22 mouse cellular contexts compared by ENCODE assay signal in genomic region chr10:128310902-128311301, GRCm38 (mm10). TPM values are rescaled to one million over a fixed set of nuclear protein-coding genes. Genes with fewer than 3 reads are reported as not detected.
DNase-seq lines count a peak whose midpoint lies in the region; ATAC-seq lines count a peak whose summit lies in the region.
"Had no signal": no experiment of that assay in that cellular context is flagged by ENCODE, and none has a peak within 500 bp of the region (broad histone marks: within the 10 kb centered on the region; RNA-seq: fewer than 3 reads in every experiment).

No protein-coding gene starts in this region.

- peaks cover 19% of the 10 kb centered on the region for H3K4me1 ChIP-seq in heart, embryonic 10.5 days
- H3K4me1 ChIP-seq in heart, embryonic 13.5 days = peaks cover 21% of the 10 kb centered on the region
- H3K4me1 ChIP-seq in heart, embryonic 16.5 days (ENCODE audit: control insufficient read depth, insufficient read depth, low read length) = peaks cover 17% of the 10 kb centered on the region
- H3K4me1 ChIP-seq: forebrain, embryonic 10.5 days; hindbrain, embryonic 12.5 days had no signal

- intact Hi-C loops in heart, postnatal 25 days (cut with DNase I) = no loop called here
- intact Hi-C loops in heart, postnatal 14 days (cut with DNase I) = no loop called here

- peaks cover 66% of the 10 kb centered on the region for H3K36me3 ChIP-seq in heart, embryonic 10.5 days
- H3K36me3 ChIP-seq in heart, embryonic 13.5 days = peaks cover 85% of the 10 kb centered on the region
- peaks cover 43% of the 10 kb centered on the region for H3K36me3 ChIP-seq in heart, embryonic 16.5 days (ENCODE audit: control insufficient read depth, insufficient read depth)

- 45% methylated on average over 4 of the region's 4 CpGs for WGBS in heart, embryonic 10.5 days
- WGBS in heart, embryonic 13.5 days = 29% methylated on average over 4 of the region's 4 CpGs
- WGBS in heart, embryonic 16.5 days = 29% methylated on average over 4 of the region's 4 CpGs

- ATAC-seq in heart, embryonic 13.5 days (ENCODE audit: extremely low read depth, insufficient number of reproducible peaks, low FRiP score, low TSS enrichment) = no peak; the same call in 1 of the 2 replicates
- peak; percentile 54 for ATAC-seq in heart, embryonic 16.5 days (replicated peaks; ENCODE audit: extremely low read depth, insufficient read depth, low FRiP score)
- peak; percentile 30; the same call in 1 of the 2 replicates for ATAC-seq in granulocyte monocyte progenitor cell, adult 5-6 weeks (replicated peaks; ENCODE audit: poor library complexity, severe bottlenecking)
- ATAC-seq: forebrain, embryonic 15.5 days; intestine, postnatal 0 days; Patski had no signal

- peak overlapping the region; percentile 71; the same call in 1 of the 2 replicates for H3K27ac ChIP-seq in heart, embryonic 10.5 days
- peak overlapping the region; percentile 87 for H3K27ac ChIP-seq in heart, embryonic 13.5 days (replicated peaks)
- H3K27ac ChIP-seq in heart, embryonic 16.5 days (ENCODE audit: low read length) = peak overlapping the region; percentile 90
- H3K27ac ChIP-seq: forebrain, embryonic 10.5 days; hindbrain, embryonic 15.5 days had no signal

- peak overlapping the region; percentile 23; the same call in 1 of the 2 replicates for H3K4me3 ChIP-seq in heart, embryonic 10.5 days
- peak overlapping the region; percentile 27 for H3K4me3 ChIP-seq in heart, embryonic 13.5 days
- peak overlapping the region; percentile 15 for H3K4me3 ChIP-seq in heart, embryonic 16.5 days (ENCODE audit: low read length)
- H3K4me3 ChIP-seq: forebrain, embryonic 10.5 days; forebrain, embryonic 15.5 days; hindbrain, embryonic 12.5 days; hindbrain, embryonic 15.5 days had no signal

- peak overlapping the region; percentile 62 for H3K4me2 ChIP-seq in heart, embryonic 13.5 days
- peak overlapping the region; percentile 53 for H3K4me2 ChIP-seq in heart, embryonic 16.5 days (ENCODE audit: low read depth, low read length)
- H3K4me2 ChIP-seq: forebrain, embryonic 15.5 days; hindbrain, embryonic 12.5 days; hindbrain, embryonic 15.5 days had no signal

- no peak for DNase-seq in heart, embryonic 10.5 days (ENCODE audit: low spot score)
- DNase-seq in heart, postnatal 25 days (ENCODE audit: low spot score) = no peak
- DNase-seq in heart, adult 11 months = no peak
- DNase-seq in heart, postnatal 14 days = no peak
- DNase-seq: B cell, adult 2 months; cerebellum, adult 9-10 months; gastrocnemius, postnatal 25 days had no signal

- H3K27me3 ChIP-seq in heart, embryonic 10.5 days (ENCODE audit: insufficient read depth, poor library complexity, severe bottlenecking) = no peaks in the 10 kb centered on the region
- H3K27me3 ChIP-seq in heart, embryonic 13.5 days (replicated peaks) = no peaks in the 10 kb centered on the region
- H3K27me3 ChIP-seq in heart, embryonic 16.5 days (ENCODE audit: control insufficient read depth, insufficient read depth, low read length) = no peaks in the 10 kb centered on the region
- H3K27me3 ChIP-seq: CH12.LX; forebrain, embryonic 15.5 days; hindbrain, embryonic 12.5 days; hindbrain, embryonic 15.5 days; Patski had no signal

- peak overlapping the region; percentile 41 for H3K9ac ChIP-seq in heart, embryonic 13.5 days
- H3K9ac ChIP-seq in heart, embryonic 16.5 days (ENCODE audit: low read length) = no peak overlapping the region
- H3K9ac ChIP-seq: forebrain, embryonic 15.5 days; hindbrain, embryonic 12.5 days; hindbrain, embryonic 15.5 days had no signal

- no peaks in the 10 kb centered on the region for H3K9me3 ChIP-seq in heart, embryonic 10.5 days
- H3K9me3 ChIP-seq in heart, embryonic 13.5 days = no peaks in the 10 kb centered on the region
- no peaks in the 10 kb centered on the region for H3K9me3 ChIP-seq in heart, embryonic 16.5 days (replicated peaks; ENCODE audit: control insufficient read depth, low read length)
- H3K9me3 ChIP-seq: forebrain, embryonic 10.5 days; forebrain, embryonic 15.5 days; G1E; hindbrain, embryonic 12.5 days; hindbrain, embryonic 15.5 days had no signal

RNA-seq across cellular contexts. Expression of gene Pan2, which starts 7.8 kb away (rescaled TPM):
- 29.9 and 31.4 TPM in 2 replicates for polyA plus RNA-seq in heart, embryonic 10.5 days (2016; fragmentation: Nextera tagmentation; extraction: Ambion mirVana)
- total RNA-seq in heart, postnatal 25 days (2021) = 1 to 10 TPM; 8.2 to 9.4 TPM
- polyA plus RNA-seq in heart, embryonic 13.5 days (2015; fragmentation: Nextera tagmentation; extraction: Ambion mirVana) = 24.9 and 25.7 TPM in 2 replicates
- 26.1 and 28.1 TPM in 2 replicates for polyA plus RNA-seq in heart, embryonic 16.5 days (2015; fragmentation: Nextera tagmentation; extraction: Ambion mirVana)
- total RNA-seq in heart, postnatal 14 days (2021) = 10 to 100 TPM; 13.2 to 13.7 TPM
- 22.7 and 25.7 TPM in 2 replicates for total RNA-seq in granulocyte monocyte progenitor cell, adult 5-6 weeks (2014; fragmentation: Nextera tagmentation)
- 9.8 and 16.2 TPM in 2 replicates for total RNA-seq in granulocyte monocyte progenitor cell, adult 5-6 weeks (2017)

RNA-seq across cellular contexts. Expression of gene Cnpy2, which starts 11.4 kb away (rescaled TPM):
- 220 and 255 TPM in 2 replicates for polyA plus RNA-seq in heart, embryonic 10.5 days (2016; fragmentation: Nextera tagmentation; extraction: Ambion mirVana)
- total RNA-seq in heart, postnatal 25 days (2021) = 10 to 100 TPM; 58.9 to 62.5 TPM
- 193 and 228 TPM in 2 replicates for polyA plus RNA-seq in heart, embryonic 13.5 days (2015; fragmentation: Nextera tagmentation; extraction: Ambion mirVana)
- 184 and 195 TPM in 2 replicates for polyA plus RNA-seq in heart, embryonic 16.5 days (2015; fragmentation: Nextera tagmentation; extraction: Ambion mirVana)
- 10 to 100 TPM; 58.1 to 66.7 TPM for total RNA-seq in heart, postnatal 14 days (2021)
- total RNA-seq in granulocyte monocyte progenitor cell, adult 5-6 weeks (2014; fragmentation: Nextera tagmentation) = 108 and 200 TPM in 2 replicates
- total RNA-seq in granulocyte monocyte progenitor cell, adult 5-6 weeks (2017) = 135 TPM in 2 replicates

RNA-seq across cellular contexts. Expression of gene Il23a, which starts 12.3 kb away (rescaled TPM):
- polyA plus RNA-seq in heart, embryonic 10.5 days (2016; fragmentation: Nextera tagmentation; extraction: Ambion mirVana) = 0.25 and 0.48 TPM in 2 replicates
- under 1 TPM in 1 of 2 experiments, not detected in 1; 0.18 TPM for total RNA-seq in heart, postnatal 25 days (2021)
- polyA plus RNA-seq in heart, embryonic 13.5 days (2015; fragmentation: Nextera tagmentation; extraction: Ambion mirVana) = 1.8 and 2.6 TPM in 2 replicates
- 4.3 and 6.0 TPM in 2 replicates for polyA plus RNA-seq in heart, embryonic 16.5 days (2015; fragmentation: Nextera tagmentation; extraction: Ambion mirVana)
- under 1 TPM; 0.22 to 0.26 TPM for total RNA-seq in heart, postnatal 14 days (2021)
- total RNA-seq in granulocyte monocyte progenitor cell, adult 5-6 weeks (2014; fragmentation: Nextera tagmentation) = not detected in 2 replicates
- total RNA-seq in granulocyte monocyte progenitor cell, adult 5-6 weeks (2017) = 1.3 and 1.6 TPM in 2 replicates
- total RNA-seq: adrenal gland, adult 18-20 months; adrenal gland, postnatal 36 days; gastrocnemius, adult 8-10 months; gastrocnemius, postnatal 25 days had no signal
- polyA plus RNA-seq: embryonic facial prominence, embryonic 11.5 days; forebrain, embryonic 10.5 days; forebrain, embryonic 15.5 days; hindbrain, embryonic 12.5 days had no signal

RNA-seq across cellular contexts. Expression of gene Cs, which starts 26.6 kb away (rescaled TPM):
- polyA plus RNA-seq in heart, embryonic 10.5 days (2016; fragmentation: Nextera tagmentation; extraction: Ambion mirVana) = 347 and 474 TPM in 2 replicates
- total RNA-seq in heart, postnatal 25 days (2021) = 1,000 to 10,000 TPM; 1,194 to 1,233 TPM
- polyA plus RNA-seq in heart, embryonic 13.5 days (2015; fragmentation: Nextera tagmentation; extraction: Ambion mirVana) = 396 and 409 TPM in 2 replicates
- 567 and 572 TPM in 2 replicates for polyA plus RNA-seq in heart, embryonic 16.5 days (2015; fragmentation: Nextera tagmentation; extraction: Ambion mirVana)
- total RNA-seq in heart, postnatal 14 days (2021) = 1,000 to 10,000 TPM; 1,195 to 1,221 TPM
- 175 and 176 TPM in 2 replicates for total RNA-seq in granulocyte monocyte progenitor cell, adult 5-6 weeks (2014; fragmentation: Nextera tagmentation)
- total RNA-seq in granulocyte monocyte progenitor cell, adult 5-6 weeks (2017) = 104 and 114 TPM in 2 replicates

RNA-seq across cellular contexts. Expression of gene Stat2, which starts 40.5 kb away (rescaled TPM):
- 10.8 and 11.0 TPM in 2 replicates for polyA plus RNA-seq in heart, embryonic 10.5 days (2016; fragmentation: Nextera tagmentation; extraction: Ambion mirVana)
- 10 to 100 TPM; 11.7 to 12.3 TPM for total RNA-seq in heart, postnatal 25 days (2021)
- polyA plus RNA-seq in heart, embryonic 13.5 days (2015; fragmentation: Nextera tagmentation; extraction: Ambion mirVana) = 9.7 and 9.8 TPM in 2 replicates
- polyA plus RNA-seq in heart, embryonic 16.5 days (2015; fragmentation: Nextera tagmentation; extraction: Ambion mirVana) = 11.3 and 11.8 TPM in 2 replicates
- total RNA-seq in heart, postnatal 14 days (2021) = 10 to 100 TPM; 10.5 to 11.2 TPM
- 26.8 and 28.5 TPM in 2 replicates for total RNA-seq in granulocyte monocyte progenitor cell, adult 5-6 weeks (2014; fragmentation: Nextera tagmentation)
- 6.5 and 7.1 TPM in 2 replicates for total RNA-seq in granulocyte monocyte progenitor cell, adult 5-6 weeks (2017)
